Mouse (Mus musculus) neural tube, embryonic 12.5 days (tissue): ENCODE measurements around the gene Cenpx. TPM values are rescaled to one million over a fixed set of nuclear protein-coding genes. Genes with fewer than 3 reads are reported as not detected.

Source experiments
- ATAC-seq: fragments of 200-750 bp; cut with Nextera tagmentation; 2 replicates; pipeline ENCODE4 v1.8.0; 2017; ENCODE audit warnings: low read depth, mild to moderate bottlenecking, moderate TSS enrichment, moderate library complexity; ENCODE audit not compliant: low FRiP score
- H3K27ac ChIP-seq: fragments of 300-500 bp; sonication (generic); 2 replicates; pipeline ENCODE4 v1.5.1; 2016
- H3K27me3 ChIP-seq: fragments of 300-500 bp; sonication (generic); replicated peaks from 2 replicates; pipeline ENCODE4 v1.6.1; 2016; ENCODE audit warnings: mild to moderate bottlenecking
- H3K36me3 ChIP-seq: fragments of 300-500 bp; sonication (generic); 2 replicates; pipeline ENCODE4 v1.6.1; 2016; ENCODE audit warnings: mild to moderate bottlenecking
- H3K4me1 ChIP-seq: fragments of 300-500 bp; sonication (generic); 2 replicates; pipeline ENCODE4 v1.6.1; 2016
- H3K4me2 ChIP-seq: fragments of 300-500 bp; sonication (generic); replicated peaks from 2 replicates; pipeline ENCODE4 v1.6.1; 2016; ENCODE audit warnings: mild to moderate bottlenecking
- H3K4me3 ChIP-seq: fragments of 300-500 bp; sonication (generic); 2 replicates; pipeline ENCODE4 v1.5.1; 2016
- H3K9ac ChIP-seq: fragments of 300-500 bp; sonication (generic); 2 replicates; pipeline ENCODE4 v1.6.1; 2016; ENCODE audit warnings: mild to moderate bottlenecking
- H3K9me3 ChIP-seq: fragments of 300-500 bp; sonication (generic); 2 replicates; pipeline ENCODE4 v1.6.1; 2016; ENCODE audit warnings: mild to moderate bottlenecking
- WGBS: fragments of 180-500 bp; shearing (Covaris S2); methylation state at CpG from one replicate; pipeline ENCODE4 v1.1.7; 2016; 5-methylcytosine and 5-hydroxymethylcytosine counted together
- polyA plus RNA-seq: library from polyadenylated mRNA; unstranded; fragments of >200 nt; fragmentation: Nextera tagmentation; extraction: Ambion mirVana; gene quantifications from 2 replicates; pipeline ENCODE4 v1.2.1, GENCODE M21; 2016

Cenpx gene
- polyA plus RNA-seq, 1 experiment from 2014 or later, result 108 TPM

- no peaks in the 10 kb centered on the region for H3K9me3 ChIP-seq
- peaks cover 17% of the 10 kb centered on the region; the same call in 1 of the 2 replicates for H3K27me3 ChIP-seq
- H3K4me2 ChIP-seq, result peak overlapping the region; percentile 99
- 19% methylated on average over 21 of the region's 21 CpGs for WGBS
- no peak overlapping the region for H3K27ac ChIP-seq
- H3K36me3 ChIP-seq, result peaks cover 36% of the 10 kb centered on the region
- peak overlapping the region; percentile 87 for H3K9ac ChIP-seq
- no peak for ATAC-seq
- peaks cover 26% of the 10 kb centered on the region for H3K4me1 ChIP-seq
- H3K4me3 ChIP-seq, result peak overlapping the region; percentile 67
These were observed 8.6 kb upstream of the Cenpx start for GRCm38 (mm10) chr11:120722067-120722630.

GRCm38 (mm10) chr11:120721124-120722066 lies 7.9 kb upstream of the Cenpx start, which contains the start of gene Rac3:
Gene Rac3, plus strand, starts transcription at chr11:120721470.
- peaks cover 18% of the 10 kb centered on the region for H3K4me1 ChIP-seq
- peak within 1 kb of the TSS; percentile 67 for H3K4me3 ChIP-seq
- peaks cover 40% of the 10 kb centered on the region for H3K36me3 ChIP-seq
- WGBS, result 1% methylated on average over 84 of the region's 90 CpGs
- H3K4me2 ChIP-seq, result peak within 1 kb of the TSS; percentile 99
- peaks cover 17% of the 10 kb centered on the region; the same call in 1 of the 2 replicates for H3K27me3 ChIP-seq
- no peaks in the 10 kb centered on the region for H3K9me3 ChIP-seq
- peak; percentile 87 for ATAC-seq
- H3K9ac ChIP-seq, result peak within 1 kb of the TSS; percentile 87
- H3K27ac ChIP-seq, result no peak within 1 kb of the TSS

GRCm38 (mm10) chr11:120720450-120720849 lies 6.9 kb upstream of the Cenpx start:
- peak overlapping the region; percentile 67 for H3K4me3 ChIP-seq
- ATAC-seq, result peak; percentile 17; the same call in 1 of the 2 replicates
- peak overlapping the region; percentile 87; the same call in 1 of the 2 replicates for H3K9ac ChIP-seq
- H3K27me3 ChIP-seq, result peaks cover 13% of the 10 kb centered on the region; the same call in 1 of the 2 replicates
- WGBS, result 12% methylated on average over 17 of the region's 17 CpGs
- H3K36me3 ChIP-seq, result peaks cover 40% of the 10 kb centered on the region
- H3K9me3 ChIP-seq, result no peaks in the 10 kb centered on the region
- no peak overlapping the region for H3K27ac ChIP-seq
- H3K4me1 ChIP-seq, result peaks cover 17% of the 10 kb centered on the region
- H3K4me2 ChIP-seq, result peak overlapping the region; percentile 99

- H3K4me1 ChIP-seq, result peaks cover 22% of the 10 kb centered on the region
- H3K4me3 ChIP-seq, result no peak overlapping the region
- no peak for ATAC-seq
- H3K27me3 ChIP-seq, result peaks cover 13% of the 10 kb centered on the region; the same call in 1 of the 2 replicates
- no peak overlapping the region for H3K27ac ChIP-seq
- H3K4me2 ChIP-seq, result peak overlapping the region; percentile 99; the same call in 1 of the 2 replicates
- no peaks in the 10 kb centered on the region for H3K9me3 ChIP-seq
- peaks cover 40% of the 10 kb centered on the region for H3K36me3 ChIP-seq
- H3K9ac ChIP-seq, result no peak overlapping the region
- WGBS, result 91% methylated on average over 13 of the region's 13 CpGs
These were observed 6.4 kb upstream of the Cenpx start for GRCm38 (mm10) chr11:120719841-120720376.

GRCm38 (mm10) chr11:120719242-120719641 lies 5.7 kb upstream of the Cenpx start:
- H3K9me3 ChIP-seq, result no peaks in the 10 kb centered on the region
- H3K4me2 ChIP-seq, result no peak overlapping the region
- peaks cover 29% of the 10 kb centered on the region for H3K4me1 ChIP-seq
- H3K27ac ChIP-seq, result no peak overlapping the region
- peaks cover 13% of the 10 kb centered on the region; the same call in 1 of the 2 replicates for H3K27me3 ChIP-seq
- no peak overlapping the region for H3K4me3 ChIP-seq
- H3K9ac ChIP-seq, result no peak overlapping the region
- 90% methylated on average over 9 of the region's 9 CpGs for WGBS
- no peak for ATAC-seq
- peaks cover 40% of the 10 kb centered on the region for H3K36me3 ChIP-seq

- Histone ChIP-seq H3K9ac (no peak overlapping the region), H3K27me3 (no peaks in the 10 kb centered on the region), H3K36me3 (peaks cover 40% of the 10 kb centered on the region), H3K4me2 (peak overlapping the region; percentile 98), H3K4me3 (no peak overlapping the region), H3K4me1 (peaks cover 38% of the 10 kb centered on the region), H3K27ac (no peak overlapping the region), H3K9me3 (no peaks in the 10 kb centered on the region)
- no peak for ATAC-seq
- WGBS, result 88% methylated on average over 9 of the region's 9 CpGs
These were observed 1.6 kb upstream of the Cenpx start for GRCm38 (mm10) chr11:120715131-120715530.

- Histone ChIP-seq H3K27ac (no peak overlapping the region), H3K27me3 (no peaks in the 10 kb centered on the region)
These were observed 1.0 kb upstream of the Cenpx start for GRCm38 (mm10) chr11:120714546-120714945.

GRCm38 (mm10) chr11:120712771-120713568 lies 568 bp downstream of the Cenpx start:
- peak overlapping the region; percentile 98 for H3K4me2 ChIP-seq
- peak overlapping the region; percentile 50 for H3K27ac ChIP-seq
- peak; percentile 65 for ATAC-seq
- H3K9ac ChIP-seq, result peak overlapping the region; percentile 63
- H3K27me3 ChIP-seq, result no peaks in the 10 kb centered on the region
- H3K36me3 ChIP-seq, result peaks cover 33% of the 10 kb centered on the region
- H3K4me3 ChIP-seq, result peak overlapping the region; percentile 60
- WGBS, result under 1% methylated on average over 38 of the region's 38 CpGs
- H3K9me3 ChIP-seq, result no peaks in the 10 kb centered on the region
- peaks cover 38% of the 10 kb centered on the region for H3K4me1 ChIP-seq

More at GRCm38 (mm10) chr11:120714546-120714945, 1.0 kb upstream of the Cenpx start:
- Histone ChIP-seq H3K4me2 (peak overlapping the region; percentile 98), H3K9me3 (no peaks in the 10 kb centered on the region), H3K36me3 (peaks cover 38% of the 10 kb centered on the region), H3K4me3 (peak overlapping the region; percentile 58), H3K4me1 (peaks cover 38% of the 10 kb centered on the region), H3K9ac (peak overlapping the region; percentile 67)
- 60% methylated on average over 10 of the region's 10 CpGs for WGBS
- ATAC-seq, result no peak

- Histone ChIP-seq H3K4me1 (peaks cover 42% of the 10 kb centered on the region), H3K9me3 (no peaks in the 10 kb centered on the region), H3K36me3 (peaks cover 25% of the 10 kb centered on the region), H3K27me3 (no peaks in the 10 kb centered on the region), H3K4me3 (0 out of 2 replicates have a peak overlapping the region, but pooled peaks have one; percentile 60), H3K27ac (no peak overlapping the region), H3K4me2 (peak overlapping the region; percentile 98), H3K9ac (no peak overlapping the region)
- no peak for ATAC-seq
- 51% methylated on average over 8 of the region's 8 CpGs for WGBS
These were observed 1.4 kb downstream of the Cenpx start for GRCm38 (mm10) chr11:120711980-120712604.

GRCm38 (mm10) chr11:120710672-120711071 lies 2.9 kb downstream of the Cenpx start:
- WGBS, result 23% methylated on average over 5 of the region's 5 CpGs
- no peak overlapping the region for H3K4me2 ChIP-seq
- H3K27ac ChIP-seq, result no peak overlapping the region
- H3K4me1 ChIP-seq, result peaks cover 51% of the 10 kb centered on the region
- peaks cover 21% of the 10 kb centered on the region for H3K36me3 ChIP-seq
- H3K9me3 ChIP-seq, result no peaks in the 10 kb centered on the region
- H3K4me3 ChIP-seq, result no peak overlapping the region
- 0 out of 2 replicates have a peak overlapping the region, but pooled peaks have one; percentile 18 for H3K9ac ChIP-seq
- H3K27me3 ChIP-seq, result no peaks in the 10 kb centered on the region
- ATAC-seq, result no peak

- Histone ChIP-seq H3K27me3 (no peaks in the 10 kb centered on the region), H3K9me3 (no peaks in the 10 kb centered on the region), H3K4me2 (no peak overlapping the region), H3K4me1 (peaks cover 50% of the 10 kb centered on the region), H3K9ac (no peak overlapping the region), H3K4me3 (no peak overlapping the region), H3K27ac (no peak overlapping the region), H3K36me3 (peaks cover 21% of the 10 kb centered on the region)
- no peak for ATAC-seq
- 85% methylated on average over 2 of the region's 2 CpGs for WGBS
These were observed 4.0 kb downstream of the Cenpx start for GRCm38 (mm10) chr11:120709551-120709950.
